In genomic region chr1:54059731-54060130, GRCm38 (mm10) we compare ENCODE assay signal across 16 mouse cellular contexts.
"Had no signal": no experiment of that assay in that cellular context is flagged by ENCODE, and none has a peak within 500 bp of the region (broad histone marks: within the 10 kb centered on the region; RNA-seq: fewer than 3 reads in every experiment).

No protein-coding gene starts in this region.

- H3K9me3 ChIP-seq: neural tube, embryonic 13.5 days; neural tube, embryonic 15.5 days; stomach, embryonic 15.5 days had no signal

- H3K36me3 ChIP-seq: neural tube, embryonic 13.5 days; neural tube, embryonic 15.5 days; stomach, embryonic 15.5 days had no signal

- H3K4me2 ChIP-seq: neural tube, embryonic 13.5 days; neural tube, embryonic 15.5 days; stomach, embryonic 15.5 days had no signal

- H3K27me3 ChIP-seq: neural tube, embryonic 13.5 days; neural tube, embryonic 15.5 days; stomach, embryonic 15.5 days had no signal

- H3K4me1 ChIP-seq: neural tube, embryonic 13.5 days; neural tube, embryonic 15.5 days; stomach, embryonic 15.5 days had no signal

- H3K4me3 ChIP-seq: neural tube, embryonic 13.5 days; neural tube, embryonic 15.5 days; stomach, embryonic 15.5 days had no signal

- H3K27ac ChIP-seq: neural tube, embryonic 13.5 days; neural tube, embryonic 15.5 days; stomach, embryonic 15.5 days; stomach, postnatal 0 days had no signal

- H3K9ac ChIP-seq: neural tube, embryonic 13.5 days; neural tube, embryonic 15.5 days; stomach, embryonic 15.5 days had no signal

- DNase-seq: retina, postnatal 1 day; right cerebral cortex, adult 18-20 months; right cerebral cortex, postnatal 14 days; right cerebral cortex, postnatal 25 days; right cerebral cortex, postnatal 4 days; spleen, adult 18-20 months; thymus, adult 18-20 months; thymus, adult 2 months; thymus, postnatal 14 days; thymus, postnatal 25 days; thymus, postnatal 36 days; thymus, postnatal 4 days had no signal
